Mouse (Mus musculus): Measurements from ENCODE around the gene Rps23.

- TF ChIP-seq MAFK (IDR thresholded peaks at IDR 0.05; ENCODE audit: insufficient read depth, low read depth, low read length) = no peak
- TF ChIP-seq HCFC1 (IDR thresholded peaks at IDR 0.05; ENCODE audit: borderline replicate concordance, insufficient read depth, low read length) = no peak
- no peak for TF ChIP-seq CHD2 (IDR thresholded peaks at IDR 0.05; ENCODE audit: low read depth, low read length)
Observed at GRCm38 (mm10) chr13:90933256-90933655, 10.5 kb downstream of the Rps23 start.
